Mouse (Mus musculus) liver, embryonic 13.5 days (tissue): Measurements from ENCODE around the gene Ptpn18. TPM values are rescaled to one million over a fixed set of nuclear protein-coding genes. Genes with fewer than 3 reads are reported as not detected.

Experiments
- ATAC-seq: fragments of 200-750 bp; cut with Nextera tagmentation; 2 replicates; pipeline ENCODE4 v1.8.0; 2017; ENCODE audit warnings: low read depth, mild to moderate bottlenecking, moderate number of reproducible peaks, moderate library complexity
- DNase-seq: peaks from one replicate; pipeline ENCODE4 v3.0.0; 2022
- H3K27ac ChIP-seq: fragments of 300-500 bp; sonication (generic); 2 replicates; pipeline ENCODE4 v1.5.1; 2015; ENCODE audit warnings: moderate library complexity, mild to moderate bottlenecking, inconsistent platforms
- H3K27me3 ChIP-seq: fragments of 300-500 bp; sonication (generic); 2 replicates; pipeline ENCODE4 v1.6.1; 2015; ENCODE audit warnings: mild to moderate bottlenecking, inconsistent platforms
- H3K36me3 ChIP-seq: fragments of 300-500 bp; sonication (generic); 2 replicates; pipeline ENCODE4 v1.6.1; 2015; ENCODE audit warnings: mild to moderate bottlenecking, inconsistent platforms
- H3K4me1 ChIP-seq: fragments of 300-500 bp; sonication (generic); replicated peaks from 2 replicates; pipeline ENCODE4 v1.6.1; 2015; ENCODE audit warnings: inconsistent platforms
- H3K4me2 ChIP-seq: fragments of 300-500 bp; sonication (generic); 2 replicates; pipeline ENCODE4 v1.6.1; 2015; ENCODE audit warnings: inconsistent platforms, mild to moderate bottlenecking, moderate library complexity
- H3K4me3 ChIP-seq: fragments of 300-500 bp; sonication (generic); replicated peaks from 2 replicates; pipeline ENCODE4 v1.5.1; 2015; ENCODE audit warnings: mild to moderate bottlenecking, inconsistent platforms
- H3K9ac ChIP-seq: fragments of 300-500 bp; sonication (generic); 2 replicates; pipeline ENCODE4 v1.6.1; 2015; ENCODE audit warnings: mild to moderate bottlenecking, inconsistent platforms
- H3K9me3 ChIP-seq: fragments of 300-500 bp; sonication (generic); replicated peaks from 2 replicates; pipeline ENCODE4 v1.6.1; 2016; ENCODE audit warnings: inconsistent platforms
- whole genome bisulfite sequencing: fragments of 180-500 bp; shearing (Covaris S2); methylation state at CpG from one replicate; pipeline ENCODE4 v1.1.7; 2015; ENCODE audit not compliant: insufficient replicate concordance; 5-methylcytosine and 5-hydroxymethylcytosine counted together
- microRNA-seq: library from miRNA; unstranded; fragments of <30 nt; microRNA quantifications from one replicate; pipeline ENCODE4, GENCODE M21; 2016
- polyA plus RNA-seq: library from polyadenylated mRNA; unstranded; fragments of >200 nt; fragmentation: Nextera tagmentation; extraction: Ambion mirVana; gene quantifications from 2 replicates; pipeline ENCODE4 v1.2.1, GENCODE M21; 2015

The Ptpn18 gene
- polyA plus RNA-seq, 1 experiment from 2014 or later, result 16.9 TPM

DNA sequence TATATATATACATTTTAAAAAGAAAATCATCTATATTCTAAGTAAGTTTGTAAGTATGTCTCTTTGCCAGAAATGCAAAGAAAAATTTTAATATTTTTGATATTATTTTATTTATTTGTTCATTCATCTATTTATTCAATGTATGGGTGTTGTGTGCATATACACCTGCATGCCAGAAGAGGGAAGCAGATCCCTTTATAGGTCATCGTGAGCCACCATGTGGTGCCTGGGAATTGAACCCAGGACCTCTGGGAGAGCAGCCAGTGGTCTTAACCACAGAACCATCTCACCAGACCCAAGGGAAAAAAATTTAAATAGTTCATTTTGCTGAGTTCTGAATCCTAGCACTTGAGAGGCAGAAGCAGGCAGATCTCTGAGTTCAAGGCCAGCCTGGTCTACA is 58.7 kb downstream of the Ptpn18 start:
- Histone ChIP-seq H3K4me3 (no peak overlapping the region), H3K4me1 (no peaks in the 10 kb centered on the region), H3K27ac (no peak overlapping the region), H3K9me3 (no peaks in the 10 kb centered on the region), H3K4me2 (no peak overlapping the region), H3K9ac (no peak overlapping the region), H3K36me3 (no peaks in the 10 kb centered on the region), H3K27me3 (no peaks in the 10 kb centered on the region)
- ATAC-seq, result no peak
- DNase-seq, result no peak
- WGBS, result 22% methylated on average over 1 of the region's 1 CpGs

GRCm38 (mm10) chr1:34522205-34522849 is 62.8 kb downstream of the Ptpn18 start:
- 37% methylated on average over 6 of the region's 6 CpGs for WGBS
- Histone ChIP-seq H3K9me3 (no peaks in the 10 kb centered on the region), H3K4me2 (no peak overlapping the region), H3K9ac (no peak overlapping the region), H3K4me3 (no peak overlapping the region), H3K4me1 (no peaks in the 10 kb centered on the region), H3K36me3 (no peaks in the 10 kb centered on the region), H3K27ac (no peak overlapping the region), H3K27me3 (no peaks in the 10 kb centered on the region)
- ATAC-seq (no peak), DNase-seq (no peak)

DNA sequence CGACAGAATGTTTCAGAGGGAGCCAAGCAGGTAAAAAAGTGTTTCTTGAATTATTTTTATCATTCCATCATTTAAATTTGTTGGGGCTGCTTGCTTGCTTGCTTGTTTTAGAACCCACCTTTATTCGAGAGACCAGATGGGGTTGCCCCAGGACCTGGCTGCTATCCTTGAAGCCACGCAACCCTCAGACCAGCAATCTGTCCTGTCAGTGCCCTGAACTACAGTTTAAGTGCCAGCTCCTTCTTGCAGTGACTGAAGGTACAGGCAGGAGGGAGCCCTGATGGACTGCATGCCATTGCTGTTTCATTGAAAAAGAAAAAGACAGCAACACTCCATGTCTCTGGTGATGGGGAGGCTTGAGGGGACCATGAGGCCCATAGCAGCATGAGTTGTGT is 63.3 kb downstream of the Ptpn18 start:
- H3K9me3 ChIP-seq, result no peaks in the 10 kb centered on the region
- H3K4me1 ChIP-seq, result no peaks in the 10 kb centered on the region
- no peaks in the 10 kb centered on the region for H3K27me3 ChIP-seq
- no peak overlapping the region for H3K9ac ChIP-seq
- H3K4me3 ChIP-seq, result no peak overlapping the region
- WGBS, result 43% methylated on average over 3 of the region's 3 CpGs
- no peak overlapping the region for H3K27ac ChIP-seq
- DNase-seq (no peak), ATAC-seq (no peak)
- H3K4me2 ChIP-seq, result no peak overlapping the region
- H3K36me3 ChIP-seq, result no peaks in the 10 kb centered on the region

DNA sequence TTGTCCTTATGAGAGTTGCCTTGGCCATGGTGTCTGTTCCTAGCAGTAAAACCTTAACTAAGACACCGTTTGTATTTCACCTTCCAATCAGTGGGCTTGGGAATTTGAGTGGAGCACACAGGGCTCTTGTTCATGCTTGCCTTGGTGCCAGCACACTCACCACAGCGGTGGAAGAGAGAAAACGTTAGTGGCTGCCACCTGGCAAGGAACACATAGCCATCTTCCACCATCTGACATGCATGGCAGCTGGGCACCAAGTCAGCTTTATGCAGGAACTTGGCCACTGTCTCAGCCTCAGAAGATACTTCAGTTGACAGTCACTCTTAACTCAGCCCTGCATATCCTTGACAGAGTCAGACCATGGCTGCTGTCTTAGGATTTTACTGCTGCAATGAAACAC is 64.1 kb downstream of the Ptpn18 start:
- Histone ChIP-seq H3K36me3 (no peaks in the 10 kb centered on the region), H3K4me1 (no peaks in the 10 kb centered on the region), H3K27me3 (no peaks in the 10 kb centered on the region), H3K9me3 (no peaks in the 10 kb centered on the region), H3K9ac (no peak overlapping the region), H3K27ac (no peak overlapping the region), H3K4me3 (no peak overlapping the region), H3K4me2 (no peak overlapping the region)
- no peak for ATAC-seq
- no peak for DNase-seq
- 55% methylated on average over 3 of the region's 3 CpGs for WGBS

Small RNA genes within 50 kb of the gene (microRNA-seq; reads per million reads assigned to microRNA genes)
- 10.0 reads per million, percentile 23 among the genes with 10 or more reads in this experiment for gene Mir5103

Other genes starting within 250 kb of the Ptpn18 start
- gene Ccdc115, start 20.1 kb upstream of the Ptpn18 start, polyA plus RNA-seq, result 28.2 and 30.8 TPM in 2 replicates
- 73.8 and 81.4 TPM in 2 replicates for gene Imp4, start 19.9 kb upstream of the Ptpn18 start, polyA plus RNA-seq
- not detected in 2 replicates for gene Prss39, start 38.6 kb downstream of the Ptpn18 start, polyA plus RNA-seq
- gene Cfc1, start 75.9 kb downstream of the Ptpn18 start, polyA plus RNA-seq, result not detected in 2 replicates
- gene Prss40, start 101.2 kb downstream of the Ptpn18 start, polyA plus RNA-seq, result not detected in 2 replicates
- gene Amer3, start 119.9 kb downstream of the Ptpn18 start, polyA plus RNA-seq, result 0.02 TPM in 1 of 2 replicates, not detected in the other